Mouse (Mus musculus) kidney, adult 2 months (tissue): ENCODE results near the gene Celf2.

Source experiments
- CTCF ChIP-seq: fragments of 200-500 bp; conservative IDR thresholded peaks from 2 replicates; pipeline ENCODE4 v1.5.1; 2011; ENCODE audit warnings: low read depth, mild to moderate bottlenecking, control low read depth, low read length, moderate library complexity, mixed read lengths; ENCODE audit not compliant: insufficient read depth, insufficient read length
- POLR2A ChIP-seq: fragments of 200-500 bp; IDR thresholded peaks from one replicate; pipeline ENCODE4 v1.6.1; 2011; ENCODE audit warnings: low read depth, low read length, control low read depth

DNA sequence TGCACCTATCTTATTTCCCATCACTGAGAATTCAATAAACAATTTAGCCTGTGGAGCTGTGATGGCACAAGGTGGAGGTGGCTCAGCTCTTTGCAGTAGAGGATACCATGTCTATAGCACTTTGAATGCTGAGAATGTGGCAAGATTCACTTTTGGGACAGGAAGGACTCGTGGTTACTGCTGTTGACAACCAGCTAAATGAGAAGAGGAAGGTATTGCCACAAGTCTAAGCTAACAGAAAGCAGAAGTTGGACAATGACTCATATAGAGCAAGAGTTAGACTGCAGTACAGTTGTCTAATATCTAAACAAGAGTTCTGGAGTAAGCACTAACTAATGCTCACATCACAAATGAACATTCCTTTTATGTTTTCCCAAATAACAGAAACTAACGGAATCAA, 785.8 kb downstream of the Celf2 start:
- TF ChIP-seq CTCF, result no peak
- TF ChIP-seq POLR2A, result no peak
